Mouse (Mus musculus) hindlimb bud, embryonic 11.5 days (tissue): ENCODE results near the gene Gm10644.
A peak's percentile ranks its signal among the peaks of the same experiment; 100 is the strongest.

Experiments
- DNase-seq: peaks from one replicate; pipeline ENCODE4 v3.0.0-alpha.2; 2012; ENCODE audit warnings: low read depth, low spot score; ENCODE audit errors: extremely low spot score

The Gm10644 gene

DNA sequence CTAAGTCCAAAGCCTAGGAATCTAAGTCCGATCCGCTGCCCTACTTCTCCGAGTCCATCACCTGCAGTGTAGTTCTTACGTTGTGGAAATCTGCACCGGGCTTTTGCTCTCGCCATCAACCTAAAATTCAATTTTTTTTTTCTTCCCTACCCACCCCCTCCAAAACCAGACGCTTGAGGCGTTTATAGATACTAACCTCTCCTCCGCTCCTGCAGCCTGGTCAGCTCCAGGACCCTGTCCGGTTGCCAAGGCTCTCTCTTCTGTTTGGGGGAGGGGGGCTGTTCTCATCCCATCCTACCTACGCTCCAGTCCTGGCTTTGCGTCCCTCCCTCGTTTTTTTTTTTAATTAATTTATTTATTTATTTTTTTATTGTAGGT, 56.0 kb downstream of the Gm10644 start:
- DNase-seq, result peak; percentile 77

DNA sequence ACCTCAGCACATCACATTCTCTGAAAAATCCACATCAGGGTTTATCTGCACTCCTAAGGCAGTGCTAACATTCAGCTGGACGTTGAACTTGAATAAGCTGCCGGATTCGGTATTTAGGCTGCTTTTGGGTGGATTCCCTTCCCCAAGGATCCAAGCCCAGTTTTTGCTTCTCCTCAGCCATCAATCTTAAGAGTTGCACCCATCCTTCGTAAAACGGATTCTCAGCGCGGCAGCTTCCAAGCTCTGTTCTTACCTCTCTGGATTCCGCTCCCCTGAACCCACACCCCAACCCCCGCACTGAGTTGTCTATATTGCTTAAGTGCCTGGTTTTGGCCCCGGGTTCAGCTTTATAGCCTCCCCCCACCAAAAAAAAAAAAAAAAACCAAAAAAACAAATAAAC, 56.5 kb downstream of the Gm10644 start:
- DNase-seq, result no peak

DNA sequence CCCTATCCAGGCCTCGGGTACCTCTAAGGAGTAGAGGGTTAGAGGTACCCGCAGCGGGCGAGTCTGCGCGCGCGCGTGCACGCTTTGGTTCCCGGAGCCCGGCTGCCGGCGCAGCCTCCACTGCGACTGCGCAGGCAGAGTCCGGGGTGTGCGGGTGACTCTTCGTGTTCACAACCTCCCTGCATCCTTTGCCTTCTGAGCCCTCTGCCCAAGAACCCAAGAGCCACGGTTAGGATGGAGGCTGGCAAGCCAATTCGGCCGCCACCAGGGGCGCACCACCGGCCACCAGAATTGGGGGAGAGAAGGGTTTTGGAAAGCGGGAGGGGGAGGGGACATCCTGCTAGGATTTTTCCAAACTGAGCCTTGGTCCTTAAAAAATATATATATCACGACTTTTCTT, 57.8 kb downstream of the Gm10644 start:
- no peak for DNase-seq

DNA sequence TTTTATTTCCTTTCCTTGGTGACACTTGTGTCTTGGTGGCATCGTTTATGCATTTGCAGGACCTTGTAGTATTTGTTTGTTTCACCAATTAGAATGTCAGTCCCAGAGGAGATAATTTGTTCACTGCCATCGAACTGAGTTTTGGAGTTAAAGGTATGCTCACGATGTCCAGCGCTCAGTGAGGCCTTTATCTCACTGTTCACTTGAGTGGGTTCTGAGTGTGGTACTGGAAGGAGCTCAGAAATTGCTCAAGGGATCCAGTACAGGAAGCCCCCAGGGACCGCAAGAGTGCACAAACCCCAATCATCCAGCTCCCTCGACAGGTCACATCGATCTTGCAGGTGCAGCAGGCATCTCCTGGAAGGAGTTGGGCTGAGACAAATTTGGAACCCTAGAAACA, 58.5 kb downstream of the Gm10644 start:
- no peak for DNase-seq

DNA sequence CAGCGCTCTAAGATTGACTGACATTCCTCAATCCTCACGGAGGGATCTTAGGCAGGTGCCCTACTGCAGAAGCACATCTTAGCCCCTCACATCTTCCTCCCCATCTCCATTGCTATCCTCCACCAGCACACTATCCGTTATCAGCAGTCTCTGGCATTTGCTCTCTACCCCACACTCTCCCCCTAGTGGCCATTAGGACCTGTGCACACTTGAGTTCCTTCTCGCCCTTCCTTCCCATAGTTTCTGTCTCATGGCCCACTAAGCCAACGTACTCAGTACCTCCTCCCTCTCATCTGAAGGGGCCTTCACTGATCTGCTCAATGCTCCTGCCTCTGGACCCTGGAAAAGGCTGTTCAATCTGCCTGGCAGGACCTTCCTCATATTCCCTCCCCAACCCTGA, 59.1 kb downstream of the Gm10644 start:
- no peak for DNase-seq

DNA sequence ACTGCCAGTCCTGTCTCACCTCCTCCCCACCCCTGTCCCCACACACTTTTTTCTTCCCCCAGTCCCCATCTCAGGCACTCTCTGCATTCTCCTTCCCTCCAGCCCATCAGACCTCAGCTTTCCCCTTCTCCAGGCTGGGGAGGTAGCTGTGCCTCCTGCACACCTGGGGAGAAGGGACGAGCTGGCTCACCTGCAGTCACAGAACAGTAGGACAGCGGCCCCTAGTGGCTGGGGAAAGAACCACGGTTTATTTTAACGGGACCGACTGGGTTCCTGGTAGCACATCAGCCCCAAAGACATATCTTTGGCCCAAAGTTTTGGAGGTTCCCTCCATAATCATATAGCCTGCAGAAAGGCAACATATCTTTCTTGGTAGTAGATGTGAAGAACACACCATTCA, 61.1 kb downstream of the Gm10644 start:
- no peak for DNase-seq

DNA sequence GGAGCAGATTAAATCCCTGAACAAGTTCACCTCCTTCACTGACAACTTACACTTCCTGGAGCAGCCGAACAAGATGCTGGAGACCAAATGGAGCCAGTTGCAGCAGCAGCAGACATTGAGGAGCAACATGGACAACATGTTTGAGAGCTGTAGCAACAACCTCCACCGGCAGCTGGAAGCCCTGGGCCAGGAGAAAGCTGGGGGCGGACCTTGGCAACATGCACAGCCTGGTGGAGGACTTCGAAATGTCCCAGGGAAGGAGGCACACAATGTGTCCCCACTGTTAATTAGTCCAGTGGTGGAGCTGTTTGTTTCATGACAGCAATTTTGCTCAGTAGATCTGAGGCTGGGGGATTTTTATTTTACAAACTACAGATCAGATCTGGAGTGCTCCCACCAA, 62.9 kb downstream of the Gm10644 start:
- no peak for DNase-seq

DNA sequence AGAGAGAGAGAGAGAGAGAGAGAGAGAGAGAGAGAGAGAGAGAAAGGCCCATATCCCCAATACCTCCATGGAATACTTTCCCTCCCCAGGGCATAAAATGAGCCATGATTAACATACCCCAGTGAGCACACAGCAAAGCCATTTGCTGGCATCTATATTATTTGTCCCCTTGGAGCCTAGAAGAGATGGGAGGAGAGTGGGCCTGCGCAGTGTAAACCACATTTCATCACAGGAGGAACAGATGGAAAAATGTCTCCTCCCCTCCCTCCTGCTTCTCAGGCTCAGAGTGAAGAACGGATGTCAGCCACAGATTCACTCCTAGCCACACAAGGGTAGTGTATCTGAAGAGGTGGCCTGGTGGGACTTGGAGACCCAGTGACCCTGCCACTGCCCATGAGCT, 66.6 kb downstream of the Gm10644 start:
- no peak for DNase-seq
